In the genomic region with DNA sequence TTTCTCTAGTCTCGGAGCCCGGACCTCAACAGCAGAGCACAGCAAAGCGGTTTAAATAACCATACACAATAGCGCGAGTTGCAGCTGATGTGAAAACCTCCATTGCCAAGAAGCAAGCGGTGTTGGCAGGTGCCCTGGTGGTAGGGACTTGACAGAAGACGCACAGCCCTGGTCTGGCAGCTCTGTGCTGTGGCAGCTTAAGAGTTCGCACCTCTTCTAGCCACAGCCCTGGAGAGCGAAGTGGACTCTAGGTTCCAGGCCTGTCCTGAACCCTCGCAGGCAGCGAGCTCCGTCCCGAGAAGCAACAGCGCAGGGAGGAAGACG, we compare ENCODE assay signal across 8 mouse cellular contexts. TPM values are rescaled to one million over a fixed set of nuclear protein-coding genes. Genes with fewer than 3 reads are reported as not detected.
DNase-seq lines count a peak whose midpoint lies in the region; ATAC-seq and TF ChIP-seq lines count a peak whose summit lies in the region.

No protein-coding gene starts in this region.

- H3K9me3 ChIP-seq in heart, embryonic 15.5 days (replicated peaks) = no peaks in the 10 kb centered on the region
- no peaks in the 10 kb centered on the region for H3K9me3 ChIP-seq in embryonic facial prominence, embryonic 14.5 days (ENCODE audit: control insufficient read depth, low read length)
- no peaks in the 10 kb centered on the region for H3K9me3 ChIP-seq in limb, embryonic 15.5 days

- TF ChIP-seq CTCF in olfactory bulb, adult 2 months (IDR thresholded peaks at IDR 0.05; ENCODE audit: insufficient read depth, low read depth, low read length) = no peak

- H3K9ac ChIP-seq in heart, embryonic 15.5 days = peak overlapping the region; percentile 91
- H3K9ac ChIP-seq in embryonic facial prominence, embryonic 14.5 days (ENCODE audit: low read depth, low read length) = peak overlapping the region; percentile 95
- H3K9ac ChIP-seq in limb, embryonic 15.5 days = peak overlapping the region; percentile 93

- DNase-seq in heart, postnatal 14 days = no peak
- DNase-seq in CD8-positive naive resting alpha-beta T cell, adult 2 months (ENCODE audit: low read depth in 2 of 2, low spot score in 2 of 2) = peak; percentile 9 to 11
- DNase-seq in embryonic facial prominence, embryonic 14.5 days (ENCODE audit: low spot score) = peak; percentile 19
- no peak for DNase-seq in B cell, adult 2 months
- no peak for DNase-seq in ovary, postnatal 36 days (ENCODE audit: low spot score)

- under 1% methylated on average over 15 of the region's 15 CpGs for WGBS in heart, embryonic 15.5 days
- 2% methylated on average over 9 of the region's 15 CpGs for WGBS in embryonic facial prominence, embryonic 14.5 days
- 1% methylated on average over 15 of the region's 15 CpGs for WGBS in limb, embryonic 15.5 days
- WGBS in olfactory bulb, adult 2 months = under 1% methylated on average over 15 of the region's 15 CpGs

- H3K4me1 ChIP-seq in heart, embryonic 15.5 days (replicated peaks) = peaks cover 20% of the 10 kb centered on the region
- H3K4me1 ChIP-seq in embryonic facial prominence, embryonic 14.5 days (ENCODE audit: control insufficient read depth, insufficient read depth, low read length) = peaks cover 9% of the 10 kb centered on the region
- peaks cover 13% of the 10 kb centered on the region for H3K4me1 ChIP-seq in limb, embryonic 15.5 days
- no peaks in the 10 kb centered on the region; the same call in 1 of the 2 replicates for H3K4me1 ChIP-seq in olfactory bulb, adult 2 months (ENCODE audit: control insufficient read depth, insufficient read depth, low read length)

- H3K27me3 ChIP-seq in heart, embryonic 15.5 days = no peaks in the 10 kb centered on the region
- no peaks in the 10 kb centered on the region for H3K27me3 ChIP-seq in embryonic facial prominence, embryonic 14.5 days (replicated peaks; ENCODE audit: control insufficient read depth, insufficient read depth, low read length)
- H3K27me3 ChIP-seq in limb, embryonic 15.5 days = no peaks in the 10 kb centered on the region

- peak overlapping the region; percentile 83 for H3K4me2 ChIP-seq in heart, embryonic 15.5 days
- H3K4me2 ChIP-seq in embryonic facial prominence, embryonic 14.5 days (ENCODE audit: low read depth, low read length) = peak overlapping the region; percentile 91
- H3K4me2 ChIP-seq in limb, embryonic 15.5 days = peak overlapping the region; percentile 85

- peak overlapping the region; percentile 97 for H3K27ac ChIP-seq in heart, embryonic 15.5 days
- peak overlapping the region; percentile 95; the same call in 1 of the 2 replicates for H3K27ac ChIP-seq in embryonic facial prominence, embryonic 14.5 days (replicated peaks; ENCODE audit: low read depth, low read length)
- peak overlapping the region; percentile 97 for H3K27ac ChIP-seq in limb, embryonic 15.5 days
- no peak overlapping the region for H3K27ac ChIP-seq in olfactory bulb, adult 2 months (ENCODE audit: insufficient read depth, low read depth, low read length)

- peak; percentile 56 for ATAC-seq in heart, embryonic 15.5 days (replicated peaks; ENCODE audit: insufficient number of reproducible peaks, insufficient read depth, low FRiP score, low read depth)
- no peak; the same call in 1 of the 2 replicates for ATAC-seq in embryonic facial prominence, embryonic 14.5 days (ENCODE audit: low read depth)
- 0 out of 2 replicates have a peak, but pooled peaks have one; percentile 25 for ATAC-seq in limb, embryonic 15.5 days (ENCODE audit: insufficient number of reproducible peaks, low FRiP score, low TSS enrichment, low read depth)

- no peak for TF ChIP-seq POLR2A in olfactory bulb, adult 2 months (IDR thresholded peaks at IDR 0.05; ENCODE audit: insufficient read depth, low read depth, low read length)

- no peaks in the 10 kb centered on the region for H3K36me3 ChIP-seq in heart, embryonic 15.5 days
- H3K36me3 ChIP-seq in embryonic facial prominence, embryonic 14.5 days (ENCODE audit: control insufficient read depth, insufficient read depth, low read length) = no peaks in the 10 kb centered on the region
- no peaks in the 10 kb centered on the region for H3K36me3 ChIP-seq in limb, embryonic 15.5 days

- peak overlapping the region; percentile 87 for H3K4me3 ChIP-seq in heart, embryonic 15.5 days
- peak overlapping the region; percentile 74 for H3K4me3 ChIP-seq in embryonic facial prominence, embryonic 14.5 days (ENCODE audit: low read depth, low read length)
- peak overlapping the region; percentile 87 for H3K4me3 ChIP-seq in limb, embryonic 15.5 days
- H3K4me3 ChIP-seq in olfactory bulb, adult 2 months (ENCODE audit: insufficient read depth, low read depth, low read length) = peak overlapping the region; percentile 86

- intact Hi-C loops in heart, postnatal 14 days (cut with DNase I) = no loop called here

RNA-seq across cellular contexts. Expression of a gene that starts 0.7 kb away (rescaled TPM):
- 18.5 and 18.6 TPM in 2 replicates for polyA plus RNA-seq in heart, embryonic 15.5 days (2015; fragmentation: Nextera tagmentation; extraction: Ambion mirVana)
- 10 to 100 TPM; 22.7 to 23.0 TPM for total RNA-seq in heart, postnatal 14 days (2021)
- polyA plus RNA-seq in embryonic facial prominence, embryonic 14.5 days (2014; fragmentation: Nextera tagmentation; extraction: Ambion mirVana) = 21.0 and 22.8 TPM in 2 replicates
- 19.5 and 20.2 TPM in 2 replicates for polyA plus RNA-seq in limb, embryonic 15.5 days (2015; fragmentation: Nextera tagmentation; extraction: Ambion mirVana)
- not detected in 2 replicates for polyA plus RNA-seq in olfactory bulb, adult 2 months (2012; ENCODE audit: insufficient read depth, insufficient read length, low replicate concordance, missing spikeins)

RNA-seq across cellular contexts. Expression of a gene that starts 7.6 kb away (rescaled TPM):
- 14.0 and 19.5 TPM in 2 replicates for polyA plus RNA-seq in heart, embryonic 15.5 days (2015; fragmentation: Nextera tagmentation; extraction: Ambion mirVana)
- total RNA-seq in heart, postnatal 14 days (2021) = 1 to 10 TPM; 6.6 to 6.7 TPM
- 19.0 and 21.3 TPM in 2 replicates for polyA plus RNA-seq in embryonic facial prominence, embryonic 14.5 days (2014; fragmentation: Nextera tagmentation; extraction: Ambion mirVana)
- polyA plus RNA-seq in limb, embryonic 15.5 days (2015; fragmentation: Nextera tagmentation; extraction: Ambion mirVana) = 26.1 and 29.0 TPM in 2 replicates
- polyA plus RNA-seq in olfactory bulb, adult 2 months (2012; ENCODE audit: insufficient read depth, insufficient read length, low replicate concordance, missing spikeins) = not detected in 2 replicates

RNA-seq across cellular contexts. Expression of a gene that starts 44.3 kb away (rescaled TPM):
- not detected in 2 replicates for polyA plus RNA-seq in heart, embryonic 15.5 days (2015; fragmentation: Nextera tagmentation; extraction: Ambion mirVana)
- not detected for total RNA-seq in heart, postnatal 14 days (2021)
- not detected in 2 replicates for polyA plus RNA-seq in embryonic facial prominence, embryonic 14.5 days (2014; fragmentation: Nextera tagmentation; extraction: Ambion mirVana)
- polyA plus RNA-seq in limb, embryonic 15.5 days (2015; fragmentation: Nextera tagmentation; extraction: Ambion mirVana) = 0.06 and 0.16 TPM in 2 replicates
- not detected in 2 replicates for polyA plus RNA-seq in olfactory bulb, adult 2 months (2012; ENCODE audit: insufficient read depth, insufficient read length, low replicate concordance, missing spikeins)

Comparison
In these comparisons a context has a peak if more than half of its experiments do, and no peak if none do; other contexts are left out.
1. DNase-seq: peak in CD8-positive naive resting alpha-beta T cell, adult 2 months (2 of 2) and embryonic facial prominence, embryonic 14.5 days (single experiment); none in heart, postnatal 14 days (0 of 2), B cell, adult 2 months (0 of 2) and ovary, postnatal 36 days (single experiment).
2. RNA of a gene that starts 7.6 kb away (polyA plus RNA-seq): 26.1 to 29.0 TPM in limb, embryonic 15.5 days, 19.0 to 21.3 TPM in embryonic facial prominence, embryonic 14.5 days and 14.0 to 19.5 TPM in heart, embryonic 15.5 days; not detected in olfactory bulb, adult 2 months; every median in the first group is over 10 times any median in the second.
3. Peak in every context shown above with its lines, with median percentiles within 50 percentile points of each other: H3K4me2 ChIP-seq, H3K4me3 ChIP-seq and H3K9ac ChIP-seq.